Mouse (Mus musculus) B cell, adult 62 days (primary cell): Measurements from ENCODE around the gene Cemip. TPM values are rescaled to one million over a fixed set of nuclear protein-coding genes. Genes with fewer than 3 reads are reported as not detected.

Experiments used
- total RNA-seq: library from RNA; stranded (reverse); gene quantifications from 4 replicates; pipeline ENCODE4 v1.2.4, GENCODE M21; 2023

Cemip gene
- total RNA-seq = not detected in 4 replicates

GRCm38 (mm10) chr7:84086039-84086829, at the start of gene Cemip:
Gene Cemip, minus strand, starts transcription at chr7:84086502.

GRCm38 (mm10) chr7:83884021-83884658, 202.2 kb downstream of the Cemip start, which contains the start of the genes Tlnrd1 and Mesd:
Gene Tlnrd1, minus strand, starts transcription at chr7:83884305.
Gene Mesd, plus strand, starts transcription at chr7:83884466.

Other genes starting within 250 kb of the Cemip start
- gene Tlnrd1, start 202.2 kb downstream of the Cemip start, total RNA-seq = 15.9 to 18.4 TPM (median 17.9 TPM) in 4 replicates
- 23.7 to 28.8 TPM (median 24.1 TPM) in 4 replicates for gene Mesd, start 202.0 kb downstream of the Cemip start, total RNA-seq
- 17.2 to 19.7 TPM (median 18.6 TPM) in 4 replicates for gene Abhd17c, start 65.4 kb upstream of the Cemip start, total RNA-seq